Comparison of ENCODE assay signal across 20 mouse cellular contexts in genomic region chr6:137045011-137045504, GRCm38 (mm10).
DNase-seq lines count a peak whose midpoint lies in the region; ATAC-seq and TF ChIP-seq lines count a peak whose summit lies in the region.
"Had no signal": no experiment of that assay in that cellular context is flagged by ENCODE, and none has a peak within 500 bp of the region (broad histone marks: within the 10 kb centered on the region; RNA-seq: fewer than 3 reads in every experiment).

No protein-coding gene starts in this region.

- no peak for TF ChIP-seq POLR2A in brain, embryonic 14.5 days (IDR thresholded peaks at IDR 0.05; ENCODE audit: borderline replicate concordance, extremely low read depth, insufficient read depth, insufficient read length, poor library complexity, severe bottlenecking)

- intact Hi-C loops in left cerebral cortex, postnatal 25 days (cut with DNase I) = loop anchor here (5.0 kb wide), 1 partner anchor 147 kb away; no protein-coding TSS in a partner anchor

- no peak overlapping the region for H3K27ac ChIP-seq in forebrain, embryonic 14.5 days (ENCODE audit: low read depth, low read length)
- H3K27ac ChIP-seq in forebrain, embryonic 11.5 days (ENCODE audit: low read depth, low read length) = no peak overlapping the region
- H3K27ac ChIP-seq: embryonic facial prominence, embryonic 15.5 days; forebrain, embryonic 12.5 days; hindbrain, embryonic 15.5 days; intestine, embryonic 15.5 days; neural tube, embryonic 15.5 days had no signal

- no peak overlapping the region for H3K4me2 ChIP-seq in forebrain, embryonic 14.5 days (ENCODE audit: low read length)
- H3K4me2 ChIP-seq in forebrain, embryonic 11.5 days (ENCODE audit: low read depth, low read length, severe bottlenecking) = no peak overlapping the region
- H3K4me2 ChIP-seq: embryonic facial prominence, embryonic 15.5 days; forebrain, embryonic 12.5 days; heart, embryonic 12.5 days; hindbrain, embryonic 15.5 days; intestine, embryonic 15.5 days; neural tube, embryonic 15.5 days had no signal

- no peak for ATAC-seq in forebrain, embryonic 14.5 days
- ATAC-seq in forebrain, embryonic 11.5 days (replicated peaks; ENCODE audit: low FRiP score) = no peak
- no peak for ATAC-seq in megakaryocyte, adult 5-6 weeks (ENCODE audit: poor library complexity, severe bottlenecking)
- ATAC-seq: intestine, embryonic 15.5 days; midbrain, embryonic 16.5 days had no signal

- TF ChIP-seq CTCF in brain, embryonic 14.5 days (IDR thresholded peaks at IDR 0.05; ENCODE audit: borderline replicate concordance, extremely low read depth, insufficient read depth, insufficient read length) = no peak

- H3K4me1 ChIP-seq in forebrain, embryonic 14.5 days (ENCODE audit: control insufficient read depth, insufficient read depth, low read length) = no peaks in the 10 kb centered on the region
- no peaks in the 10 kb centered on the region for H3K4me1 ChIP-seq in forebrain, embryonic 11.5 days (replicated peaks; ENCODE audit: control insufficient read depth, insufficient read depth, low read length)
- H3K4me1 ChIP-seq: embryonic facial prominence, embryonic 15.5 days; forebrain, embryonic 12.5 days; heart, embryonic 12.5 days; hindbrain, embryonic 15.5 days; intestine, embryonic 15.5 days; neural tube, embryonic 15.5 days had no signal

- DNase-seq in forebrain, embryonic 14.5 days (ENCODE audit: low spot score) = peak; percentile 11
- no peak for DNase-seq in forebrain, embryonic 11.5 days (ENCODE audit: low spot score)
- DNase-seq in left cerebral cortex, postnatal 25 days (ENCODE audit: low spot score in 2 of 2) = peak; percentile 36 to 46
- no peak for DNase-seq in left cerebral cortex, adult 8-10 months (ENCODE audit: low spot score in 2 of 2)
- DNase-seq in brain, embryonic 14.5 days (ENCODE audit: low read depth) = peak; percentile 35
- peak; percentile 60 for DNase-seq in lung, postnatal 36 days
- DNase-seq in layer of hippocampus, postnatal 36 days = no peak
- DNase-seq: adrenal gland, postnatal 10 days; cerebellum, adult 11 months; cerebellum, postnatal 10 days; kidney, adult 9 months; thymus, postnatal 14 days had no signal

- H3K9me3 ChIP-seq in forebrain, embryonic 14.5 days (replicated peaks; ENCODE audit: control insufficient read depth, low read length) = no peaks in the 10 kb centered on the region
- H3K9me3 ChIP-seq in forebrain, embryonic 11.5 days (ENCODE audit: control insufficient read depth, low read length) = no peaks in the 10 kb centered on the region; the same call in 1 of the 2 replicates
- H3K9me3 ChIP-seq: embryonic facial prominence, embryonic 15.5 days; hindbrain, embryonic 15.5 days; intestine, embryonic 15.5 days; neural tube, embryonic 15.5 days had no signal

- no peak overlapping the region for H3K9ac ChIP-seq in forebrain, embryonic 14.5 days (ENCODE audit: low read length)
- H3K9ac ChIP-seq in forebrain, embryonic 11.5 days (ENCODE audit: low read length) = no peak overlapping the region
- H3K9ac ChIP-seq: embryonic facial prominence, embryonic 15.5 days; forebrain, embryonic 12.5 days; heart, embryonic 12.5 days; hindbrain, embryonic 15.5 days; intestine, embryonic 15.5 days; neural tube, embryonic 15.5 days had no signal

- WGBS in forebrain, embryonic 14.5 days = 81% methylated on average over 9 of the region's 9 CpGs
- WGBS in forebrain, embryonic 11.5 days = 90% methylated on average over 9 of the region's 9 CpGs

- H3K27me3 ChIP-seq in forebrain, embryonic 14.5 days (replicated peaks; ENCODE audit: control insufficient read depth, insufficient read depth, low read length) = no peaks in the 10 kb centered on the region
- no peaks in the 10 kb centered on the region for H3K27me3 ChIP-seq in forebrain, embryonic 11.5 days (ENCODE audit: control insufficient read depth, insufficient read depth, low read length)
- H3K27me3 ChIP-seq: embryonic facial prominence, embryonic 15.5 days; forebrain, embryonic 12.5 days; heart, embryonic 12.5 days; hindbrain, embryonic 15.5 days; intestine, embryonic 15.5 days; neural tube, embryonic 15.5 days had no signal

- no peak overlapping the region for H3K4me3 ChIP-seq in forebrain, embryonic 14.5 days (ENCODE audit: low read depth, low read length)
- H3K4me3 ChIP-seq in forebrain, embryonic 11.5 days (ENCODE audit: low read depth, low read length) = no peak overlapping the region
- H3K4me3 ChIP-seq: embryonic facial prominence, embryonic 15.5 days; forebrain, embryonic 12.5 days; heart, embryonic 12.5 days; hindbrain, embryonic 15.5 days; intestine, embryonic 15.5 days; neural tube, embryonic 15.5 days had no signal

- H3K36me3 ChIP-seq in forebrain, embryonic 14.5 days (ENCODE audit: control insufficient read depth, insufficient read depth, low read length) = no peaks in the 10 kb centered on the region
- no peaks in the 10 kb centered on the region for H3K36me3 ChIP-seq in forebrain, embryonic 11.5 days (ENCODE audit: control insufficient read depth, insufficient read depth, low read length)
- H3K36me3 ChIP-seq: embryonic facial prominence, embryonic 15.5 days; forebrain, embryonic 12.5 days; heart, embryonic 12.5 days; hindbrain, embryonic 15.5 days; intestine, embryonic 15.5 days; neural tube, embryonic 15.5 days had no signal

Comparison
In these comparisons a context has a peak if more than half of its experiments do, and no peak if none do; other contexts are left out.
1. DNase-seq: peak in forebrain, embryonic 14.5 days (single experiment), left cerebral cortex, postnatal 25 days (2 of 2), brain, embryonic 14.5 days (single experiment) and lung, postnatal 36 days (single experiment); none in forebrain, embryonic 11.5 days (single experiment), left cerebral cortex, adult 8-10 months (0 of 2) and layer of hippocampus, postnatal 36 days (0 of 2).